Mouse (Mus musculus): ENCODE results near the gene 6430531B16Rik.

Gene 6430531B16Rik

DNA sequence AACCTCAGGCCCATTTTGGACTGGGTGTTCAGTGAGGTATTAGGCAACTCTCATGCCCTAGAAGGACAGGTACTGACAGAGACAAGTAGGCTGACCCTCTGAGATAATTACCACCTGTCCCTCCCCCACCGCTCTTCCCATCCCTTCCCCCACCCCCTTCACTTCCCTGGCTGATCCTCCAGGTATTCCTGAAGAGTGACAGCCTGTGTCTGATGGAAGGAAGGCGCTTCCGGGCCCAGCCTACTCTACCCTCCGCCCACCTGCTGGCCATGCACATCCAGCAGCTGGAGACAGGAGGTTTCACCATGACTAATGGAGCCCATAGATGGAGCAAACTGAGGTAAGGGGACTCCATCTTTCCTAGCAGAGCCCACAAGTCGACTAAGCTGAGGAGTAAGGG lies 40.7 kb downstream of the 6430531B16Rik start:
- DNase-seq (ENCODE audit: low read depth, low spot score), result no peak

DNA sequence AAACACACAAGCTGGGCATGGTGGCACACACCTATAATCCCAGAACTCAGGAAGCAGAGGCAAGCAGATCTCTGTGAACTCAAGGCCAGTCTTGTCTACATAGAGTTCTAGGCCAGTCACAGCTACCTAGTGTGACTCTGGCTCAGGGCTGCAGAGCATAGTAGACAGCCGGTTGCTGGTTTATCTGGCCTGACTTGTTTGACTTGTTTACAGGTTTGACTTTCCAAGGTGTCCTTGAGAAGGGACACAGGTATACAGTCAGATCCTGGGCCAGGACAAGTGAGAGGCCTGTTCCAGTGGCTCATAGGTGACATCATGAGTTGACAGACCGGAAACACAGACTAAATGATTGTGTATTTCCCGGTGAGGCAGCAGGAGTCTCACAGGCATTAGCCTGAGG lies 41.4 kb downstream of the 6430531B16Rik start:
- no peak for DNase-seq (ENCODE audit: low read depth, low spot score)

DNA sequence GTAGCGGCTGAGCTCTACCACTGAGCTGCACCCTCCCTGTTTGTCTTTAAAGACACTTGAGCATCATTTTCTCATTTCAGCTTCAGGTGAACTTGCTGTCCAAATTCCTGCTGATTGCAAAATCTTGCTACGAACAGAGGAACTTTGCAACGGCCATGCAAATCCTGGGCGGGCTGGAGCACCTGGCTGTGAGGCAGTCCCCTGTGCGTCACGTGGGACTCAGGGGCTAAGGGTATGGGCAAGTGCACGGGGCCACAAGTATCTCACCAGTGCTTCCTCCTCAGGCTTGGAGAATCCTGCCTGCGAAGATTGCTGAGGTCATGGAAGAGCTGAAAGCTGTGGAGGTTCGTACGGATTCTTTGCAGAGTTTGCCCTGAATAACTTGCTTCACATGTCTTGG lies 41.9 kb downstream of the 6430531B16Rik start:
- no peak for DNase-seq (ENCODE audit: low read depth, low spot score)

DNA sequence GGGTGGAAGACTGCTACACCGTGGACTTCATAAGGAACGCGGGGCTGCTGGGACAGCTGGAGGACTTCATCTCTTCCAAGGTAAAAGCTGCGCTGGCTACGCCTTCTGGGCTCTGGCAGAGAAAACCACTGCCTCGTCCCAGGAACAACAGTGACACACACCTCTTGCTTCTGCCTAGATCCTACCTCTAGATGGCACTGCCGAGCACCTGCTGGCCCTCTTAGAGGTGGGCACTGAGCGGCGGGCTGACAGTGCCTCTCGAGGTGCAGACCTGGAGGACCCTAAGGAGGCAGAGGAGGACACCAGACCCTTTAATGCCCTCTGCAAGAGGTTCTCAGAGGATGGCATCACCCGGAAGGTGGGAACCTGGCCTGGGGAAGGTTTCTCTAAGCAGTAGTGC lies 47.8 kb downstream of the 6430531B16Rik start:
- DNase-seq (ENCODE audit: low read depth, low spot score), result no peak
